Mouse (Mus musculus): ENCODE results near the gene Arhgef18. TPM values are rescaled to one million over a fixed set of nuclear protein-coding genes. Genes with fewer than 3 reads are reported as not detected.

Gene Arhgef18
- polyA plus RNA-seq, 1 experiment: 37.0 TPM

GRCm38 (mm10) chr8:3492901-3493844, 100.4 kb downstream of the Arhgef18 start, which contains the start of gene Zfp358:
Zfp358 (plus strand) TSS chr8:3493138.
- peak; percentile 92 for DNase-seq (ENCODE audit: low read depth)
- TF ChIP-seq CTCF (IDR thresholded peaks at IDR 0.05; ENCODE audit: borderline replicate concordance, extremely low read depth, insufficient read depth, insufficient read length) (no peak), POLR2A (IDR thresholded peaks at IDR 0.05; ENCODE audit: borderline replicate concordance, extremely low read depth, insufficient read depth, insufficient read length, poor library complexity, severe bottlenecking) (peak; percentile 95)

GRCm38 (mm10) chr8:3493845-3494208, 101.0 kb downstream of the Arhgef18 start:
- no peak for DNase-seq (ENCODE audit: low read depth)
- TF ChIP-seq CTCF (IDR thresholded peaks at IDR 0.05; ENCODE audit: borderline replicate concordance, extremely low read depth, insufficient read depth, insufficient read length) (no peak), POLR2A (IDR thresholded peaks at IDR 0.05; ENCODE audit: borderline replicate concordance, extremely low read depth, insufficient read depth, insufficient read length, poor library complexity, severe bottlenecking) (no peak)

- DNase-seq (ENCODE audit: low read depth): no peak
- TF ChIP-seq POLR2A (IDR thresholded peaks at IDR 0.05; ENCODE audit: borderline replicate concordance, extremely low read depth, insufficient read depth, insufficient read length, poor library complexity, severe bottlenecking) (no peak), CTCF (IDR thresholded peaks at IDR 0.05; ENCODE audit: borderline replicate concordance, extremely low read depth, insufficient read depth, insufficient read length) (no peak)
Observed at GRCm38 (mm10) chr8:3495578-3496427, 103.0 kb downstream of the Arhgef18 start.

GRCm38 (mm10) chr8:3496428-3496748, 103.6 kb downstream of the Arhgef18 start:
- DNase-seq (ENCODE audit: low read depth): no peak
- TF ChIP-seq CTCF (IDR thresholded peaks at IDR 0.05; ENCODE audit: borderline replicate concordance, extremely low read depth, insufficient read depth, insufficient read length) (no peak), POLR2A (IDR thresholded peaks at IDR 0.05; ENCODE audit: borderline replicate concordance, extremely low read depth, insufficient read depth, insufficient read length, poor library complexity, severe bottlenecking) (no peak)

- no peak for DNase-seq (ENCODE audit: low read depth)
- no peak for TF ChIP-seq CTCF (IDR thresholded peaks at IDR 0.05; ENCODE audit: borderline replicate concordance, extremely low read depth, insufficient read depth, insufficient read length)
- TF ChIP-seq POLR2A (IDR thresholded peaks at IDR 0.05; ENCODE audit: borderline replicate concordance, extremely low read depth, insufficient read depth, insufficient read length, poor library complexity, severe bottlenecking): no peak
Observed at GRCm38 (mm10) chr8:3498583-3498982, 105.8 kb downstream of the Arhgef18 start.

- no peak for TF ChIP-seq CTCF (IDR thresholded peaks at IDR 0.05; ENCODE audit: borderline replicate concordance, extremely low read depth, insufficient read depth, insufficient read length)
- TF ChIP-seq POLR2A (IDR thresholded peaks at IDR 0.05; ENCODE audit: borderline replicate concordance, extremely low read depth, insufficient read depth, insufficient read length, poor library complexity, severe bottlenecking): no peak
Observed at GRCm38 (mm10) chr8:3499751-3500150, 106.9 kb downstream of the Arhgef18 start.

GRCm38 (mm10) chr8:3500235-3501090, 107.7 kb downstream of the Arhgef18 start, which contains the start of gene Mcoln1:
Mcoln1 (plus strand) TSS chr8:3500457.
- peak; percentile 99 for DNase-seq (ENCODE audit: low read depth)
- TF ChIP-seq POLR2A (IDR thresholded peaks at IDR 0.05; ENCODE audit: borderline replicate concordance, extremely low read depth, insufficient read depth, insufficient read length, poor library complexity, severe bottlenecking) (peak; percentile 86), CTCF (IDR thresholded peaks at IDR 0.05; ENCODE audit: borderline replicate concordance, extremely low read depth, insufficient read depth, insufficient read length) (0 out of 2 replicates have a peak, but pooled peaks have one; percentile 1)

More at GRCm38 (mm10) chr8:3499751-3500150, 106.9 kb downstream of the Arhgef18 start:
- DNase-seq (ENCODE audit: low read depth): no peak

- no peak for DNase-seq (ENCODE audit: low read depth)
- TF ChIP-seq POLR2A (IDR thresholded peaks at IDR 0.05; ENCODE audit: borderline replicate concordance, extremely low read depth, insufficient read depth, insufficient read length, poor library complexity, severe bottlenecking) (no peak), CTCF (IDR thresholded peaks at IDR 0.05; ENCODE audit: borderline replicate concordance, extremely low read depth, insufficient read depth, insufficient read length) (no peak)
Observed at GRCm38 (mm10) chr8:3502217-3502616, 109.4 kb downstream of the Arhgef18 start.

Other genes starting within 250 kb of the Arhgef18 start
- 16.8 and 25.1 TPM in 2 replicates for gene Insr, start 113.4 kb upstream of the Arhgef18 start, polyA plus RNA-seq (2012; rRNA removed)
- 0.07 and 0.19 TPM in 2 replicates for gene A430078G23Rik, start 39.6 kb upstream of the Arhgef18 start, polyA plus RNA-seq (2012; rRNA removed)
- 4.3 and 4.9 TPM in 2 replicates for gene Pex11g, start 74.7 kb downstream of the Arhgef18 start, polyA plus RNA-seq (2012; rRNA removed)
- gene Tex45, start 77.9 kb downstream of the Arhgef18 start, polyA plus RNA-seq (2012; rRNA removed): 0.37 and 0.49 TPM in 2 replicates
- gene Zfp358, start 100.1 kb downstream of the Arhgef18 start, polyA plus RNA-seq (2012; rRNA removed): 154 and 176 TPM in 2 replicates
- 230 and 313 TPM in 2 replicates for gene Mcoln1, start 107.5 kb downstream of the Arhgef18 start, polyA plus RNA-seq (2012; rRNA removed)
- 46.2 and 54.9 TPM in 2 replicates for gene Pnpla6, start 122.4 kb downstream of the Arhgef18 start, polyA plus RNA-seq (2012; rRNA removed)
- gene C330021F23Rik, start 175.0 kb downstream of the Arhgef18 start, polyA plus RNA-seq (2012; rRNA removed): 0.72 and 1.1 TPM in 2 replicates
- gene Camsap3, start 194.3 kb downstream of the Arhgef18 start, polyA plus RNA-seq (2012; rRNA removed): 58.4 and 86.3 TPM in 2 replicates
- gene Xab2, start 228.3 kb downstream of the Arhgef18 start, polyA plus RNA-seq (2012; rRNA removed): 69.0 and 93.1 TPM in 2 replicates
- 36.1 and 41.5 TPM in 2 replicates for gene Pet100, start 228.5 kb downstream of the Arhgef18 start, polyA plus RNA-seq (2012; rRNA removed)
- gene Pcp2, start 232.5 kb downstream of the Arhgef18 start, polyA plus RNA-seq (2012; rRNA removed): 1.0 and 2.5 TPM in 2 replicates
- gene Stxbp2, start 237.9 kb downstream of the Arhgef18 start, polyA plus RNA-seq (2012; rRNA removed): 117 and 254 TPM in 2 replicates